Mouse (Mus musculus) heart, embryonic 11.5 days (tissue): Measurements from ENCODE around the gene Lrch4. TPM values are rescaled to one million over a fixed set of nuclear protein-coding genes. Genes with fewer than 3 reads are reported as not detected.

Experiments
- ATAC-seq: fragments of 200-750 bp; cut with Nextera tagmentation; replicated peaks from 2 replicates; pipeline ENCODE4 v1.8.0; 2017; ENCODE audit warnings: moderate library complexity; ENCODE audit not compliant: insufficient number of reproducible peaks, low FRiP score, low TSS enrichment
- H3K27ac ChIP-seq: fragments of 300-500 bp; sonication (generic); 2 replicates; pipeline ENCODE4 v1.5.1; 2014; ENCODE audit warnings: mild to moderate bottlenecking, low read depth, low read length
- H3K27me3 ChIP-seq: fragments of 300-500 bp; sonication (generic); 2 replicates; pipeline ENCODE4 v1.6.1; 2014; ENCODE audit warnings: mild to moderate bottlenecking, low read length, mixed read lengths; ENCODE audit not compliant: control insufficient read depth, insufficient read depth
- H3K36me3 ChIP-seq: fragments of 300-500 bp; sonication (generic); 2 replicates; pipeline ENCODE4 v1.6.1; 2014; ENCODE audit warnings: mild to moderate bottlenecking, low read length, moderate library complexity, mixed read lengths; ENCODE audit not compliant: control insufficient read depth, insufficient read depth
- H3K4me1 ChIP-seq: fragments of 300-500 bp; sonication (generic); 2 replicates; pipeline ENCODE4 v1.6.1; 2014; ENCODE audit warnings: low read length; ENCODE audit not compliant: control insufficient read depth, insufficient read depth
- H3K4me2 ChIP-seq: fragments of 300-500 bp; sonication (generic); 2 replicates; pipeline ENCODE4 v1.6.1; 2014; ENCODE audit warnings: mild to moderate bottlenecking, moderate library complexity
- H3K4me3 ChIP-seq: fragments of 300-500 bp; sonication (generic); 2 replicates; pipeline ENCODE4 v1.5.1; 2014; ENCODE audit warnings: low read depth, low read length
- H3K9ac ChIP-seq: fragments of 300-500 bp; sonication (generic); 2 replicates; pipeline ENCODE4 v1.6.1; 2014; ENCODE audit warnings: mild to moderate bottlenecking, low read depth, low read length, moderate library complexity
- H3K9me3 ChIP-seq: fragments of 300-500 bp; sonication (generic); replicated peaks from 2 replicates; pipeline ENCODE4 v1.6.1; 2016; ENCODE audit warnings: low read length; ENCODE audit not compliant: control insufficient read depth
- WGBS: fragments of 180-500 bp; shearing (Covaris S2); extraction: QIAGEN DNeasy Blood & Tissue Kit; methylation state at CpG from one replicate; pipeline ENCODE4 v1.1.7; 2014; ENCODE audit not compliant: insufficient replicate concordance; 5-methylcytosine and 5-hydroxymethylcytosine counted together
- polyA plus RNA-seq: library from polyadenylated mRNA; unstranded; fragments of >200 nt; fragmentation: Nextera tagmentation; extraction: Ambion mirVana; gene quantifications from 2 replicates; pipeline ENCODE4 v1.2.1, GENCODE M21; 2014

Gene Lrch4
- polyA plus RNA-seq, 1 experiment from 2014 or later: 26.0 TPM

DNA sequence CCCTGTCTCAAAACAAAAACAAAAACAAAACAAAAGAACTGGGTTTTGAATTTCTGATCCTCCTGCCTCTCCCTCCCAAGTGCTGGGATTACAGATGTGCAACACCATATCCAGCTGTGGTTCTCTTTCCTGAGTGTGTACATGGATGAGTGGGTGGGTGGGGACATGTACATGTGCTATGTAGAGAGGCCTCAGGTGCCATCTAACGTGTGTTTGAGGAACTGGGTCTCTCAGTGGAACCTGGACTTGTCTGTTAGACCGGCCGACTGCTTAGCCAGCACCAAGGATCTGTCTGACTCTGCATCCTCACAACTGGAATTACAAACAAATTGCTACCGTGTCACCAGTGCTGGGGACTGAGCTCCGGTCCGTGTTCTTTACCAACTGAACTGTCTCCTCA, 31.3 kb upstream of the Lrch4 start:
- 93% methylated on average over 6 of the region's 6 CpGs for WGBS
- H3K27me3 ChIP-seq: no peaks in the 10 kb centered on the region
- no peak overlapping the region for H3K4me3 ChIP-seq
- peaks cover 11% of the 10 kb centered on the region for H3K4me1 ChIP-seq
- H3K4me2 ChIP-seq: no peak overlapping the region
- no peak overlapping the region for H3K9ac ChIP-seq
- no peak for ATAC-seq
- no peaks in the 10 kb centered on the region for H3K9me3 ChIP-seq
- no peak overlapping the region for H3K27ac ChIP-seq
- peaks cover 2% of the 10 kb centered on the region for H3K36me3 ChIP-seq

DNA sequence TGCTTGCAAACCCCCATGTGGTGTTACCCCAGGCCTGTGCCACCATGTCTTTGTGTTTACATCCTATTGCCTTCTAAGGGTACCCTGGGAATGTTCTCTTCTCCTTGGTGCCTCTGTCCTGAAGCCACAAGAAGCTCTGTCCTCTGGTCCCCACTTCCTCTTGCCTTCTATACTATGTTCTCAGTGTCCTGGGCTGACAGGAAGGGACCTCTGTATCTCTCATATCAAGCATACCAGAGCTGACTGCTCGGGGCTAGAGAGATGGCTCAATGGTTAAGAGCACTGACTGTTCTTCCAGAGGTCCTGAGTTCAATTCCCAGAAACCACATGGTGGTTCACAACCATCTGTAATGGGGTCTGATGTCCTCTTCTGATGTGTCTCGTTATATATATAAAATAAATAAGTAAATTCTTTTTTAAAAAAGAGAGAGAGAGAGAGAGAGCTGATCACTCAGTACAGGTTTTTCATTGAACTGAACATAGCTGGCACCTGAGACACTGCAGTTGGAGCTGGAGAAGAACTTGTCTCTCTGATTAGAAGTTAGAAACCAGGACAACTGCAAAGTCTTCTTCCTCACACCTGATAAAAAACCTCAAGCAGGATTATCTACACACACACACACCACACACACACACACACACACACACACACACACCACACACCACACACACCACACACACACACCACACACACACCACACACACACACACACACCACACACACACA, 30.7 kb upstream of the Lrch4 start:
- no peak overlapping the region for H3K4me3 ChIP-seq
- H3K27ac ChIP-seq: no peak overlapping the region
- 73% methylated on average over 2 of the region's 2 CpGs for WGBS
- H3K4me1 ChIP-seq: peaks cover 11% of the 10 kb centered on the region
- H3K4me2 ChIP-seq: no peak overlapping the region
- H3K9ac ChIP-seq: no peak overlapping the region
- ATAC-seq: no peak
- H3K9me3 ChIP-seq: no peaks in the 10 kb centered on the region
- peaks cover 2% of the 10 kb centered on the region for H3K36me3 ChIP-seq
- H3K27me3 ChIP-seq: no peaks in the 10 kb centered on the region

DNA sequence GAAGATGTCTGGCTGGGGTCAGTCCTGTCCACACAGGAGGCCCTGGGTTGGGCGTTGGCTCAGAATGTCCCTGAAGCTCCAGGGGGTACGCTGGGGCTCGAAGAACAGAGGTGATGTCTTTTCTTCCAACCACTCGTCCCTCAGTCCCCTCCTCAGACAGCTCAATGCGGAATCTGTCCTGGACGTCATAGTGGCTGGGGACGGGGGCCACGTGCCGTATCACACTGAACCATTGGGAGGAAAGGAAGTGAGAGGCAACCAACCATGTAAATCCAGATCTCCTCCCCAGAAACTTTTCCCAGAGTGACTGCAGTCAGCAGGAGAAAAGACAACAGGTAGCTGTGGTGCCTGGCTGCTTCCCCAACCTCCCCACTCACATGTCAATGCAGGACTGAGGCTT, 29.3 kb upstream of the Lrch4 start:
- Histone ChIP-seq H3K36me3 (peaks cover 2% of the 10 kb centered on the region), H3K9ac (peak overlapping the region; percentile 87), H3K4me3 (peak overlapping the region; percentile 80), H3K27me3 (no peaks in the 10 kb centered on the region), H3K27ac (peak overlapping the region; percentile 22; the same call in 1 of the 2 replicates), H3K4me2 (peak overlapping the region; percentile 98), H3K4me1 (peaks cover 11% of the 10 kb centered on the region), H3K9me3 (no peaks in the 10 kb centered on the region)
- 68% methylated on average over 9 of the region's 9 CpGs for WGBS
- ATAC-seq: no peak

DNA sequence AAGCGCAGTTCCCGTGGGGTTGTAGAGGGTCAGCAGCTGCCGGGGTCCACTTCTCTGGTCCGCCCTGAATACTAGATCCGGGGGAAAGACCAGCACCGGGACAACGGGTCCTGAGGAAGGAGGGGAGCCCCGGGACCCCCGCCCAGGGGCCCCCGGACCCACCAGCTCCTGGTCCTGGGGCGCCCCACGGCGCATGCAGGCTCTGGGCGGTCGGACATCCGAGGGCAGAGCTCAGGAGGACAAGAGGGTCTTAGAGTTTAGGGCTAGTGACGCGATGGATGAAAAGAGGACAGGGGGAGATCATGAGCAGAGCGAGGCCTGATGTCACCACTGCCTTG, 28.7 kb upstream of the Lrch4 start:
- peak overlapping the region; percentile 87 for H3K9ac ChIP-seq
- H3K4me1 ChIP-seq: peaks cover 11% of the 10 kb centered on the region
- 2% methylated on average over 19 of the region's 19 CpGs for WGBS
- no peaks in the 10 kb centered on the region for H3K27me3 ChIP-seq
- peak; percentile 60 for ATAC-seq
- H3K9me3 ChIP-seq: no peaks in the 10 kb centered on the region
- H3K4me2 ChIP-seq: peak overlapping the region; percentile 98
- peak overlapping the region; percentile 22 for H3K27ac ChIP-seq
- peaks cover 6% of the 10 kb centered on the region for H3K36me3 ChIP-seq
- H3K4me3 ChIP-seq: peak overlapping the region; percentile 80

DNA sequence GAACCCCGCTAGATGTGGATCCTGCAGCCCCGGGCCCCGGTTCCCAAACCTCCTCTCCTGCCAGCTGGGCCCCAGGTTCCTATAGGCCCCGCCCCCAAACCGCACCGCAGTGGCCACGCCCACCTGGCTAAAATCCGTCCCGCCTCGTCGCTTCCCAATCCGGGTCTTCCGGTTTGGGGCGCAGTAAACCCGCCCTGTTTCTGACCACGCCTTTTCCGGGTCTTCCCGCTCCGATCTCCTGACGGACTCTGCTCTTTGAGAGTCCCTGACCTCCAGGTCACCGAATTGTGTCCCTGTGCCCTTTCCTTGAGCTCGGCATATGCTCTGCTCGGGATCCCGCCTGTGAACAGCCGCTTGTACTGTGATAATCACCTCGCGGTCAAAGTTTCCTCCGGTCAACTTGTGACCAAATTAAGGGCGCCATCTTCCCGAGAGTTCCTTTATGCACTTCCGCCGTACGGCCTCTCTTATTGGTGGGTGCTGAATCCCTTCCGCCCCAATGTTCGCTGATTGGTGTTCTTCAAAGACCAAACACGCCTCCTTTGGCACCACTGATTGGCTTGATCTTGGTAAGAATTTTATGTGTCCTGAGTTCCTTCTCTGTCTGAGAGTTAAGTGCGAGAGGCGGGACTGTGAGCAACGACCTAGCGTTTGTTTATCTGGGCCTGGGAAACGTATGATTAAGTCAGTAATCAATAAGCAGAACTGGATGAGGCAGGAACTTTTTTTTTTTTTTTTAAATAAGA, 28.1 kb upstream of the Lrch4 start, which contains the start of gene Mospd3:
Gene Mospd3, minus strand, starts transcription at position 440 of the 746 bp plus-strand sequence.
- H3K9me3 ChIP-seq: no peaks in the 10 kb centered on the region
- peaks cover 11% of the 10 kb centered on the region for H3K4me1 ChIP-seq
- H3K27ac ChIP-seq: peak within 1 kb of the TSS; percentile 86
- no peaks in the 10 kb centered on the region for H3K27me3 ChIP-seq
- peaks cover 7% of the 10 kb centered on the region for H3K36me3 ChIP-seq
- WGBS: under 1% methylated on average over 41 of the region's 41 CpGs
- peak; percentile 94 for ATAC-seq
- peak within 1 kb of the TSS; percentile 80 for H3K4me3 ChIP-seq
- H3K9ac ChIP-seq: peak within 1 kb of the TSS; percentile 87
- H3K4me2 ChIP-seq: peak within 1 kb of the TSS; percentile 98

DNA sequence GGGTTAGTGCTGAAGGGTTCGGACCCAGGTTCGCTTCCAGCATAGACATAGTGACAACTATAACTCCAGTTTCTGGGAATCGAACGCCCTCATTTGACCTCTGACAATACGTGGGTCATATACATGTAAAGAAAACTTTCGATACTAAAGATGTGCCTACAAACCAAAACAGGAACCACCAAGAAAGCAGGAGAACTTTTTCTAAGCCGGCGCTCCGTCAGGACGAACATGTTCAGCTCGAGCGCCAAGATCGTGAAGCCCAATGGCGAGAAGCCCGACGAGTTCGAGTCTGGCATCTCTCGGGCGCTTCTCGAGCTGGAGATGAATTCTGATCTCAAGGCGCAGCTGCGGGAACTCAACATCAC, 27.6 kb upstream of the Lrch4 start:
- peak overlapping the region; percentile 37; the same call in 1 of the 2 replicates for H3K27ac ChIP-seq
- ATAC-seq: no peak
- H3K4me3 ChIP-seq: peak overlapping the region; percentile 80

DNA sequence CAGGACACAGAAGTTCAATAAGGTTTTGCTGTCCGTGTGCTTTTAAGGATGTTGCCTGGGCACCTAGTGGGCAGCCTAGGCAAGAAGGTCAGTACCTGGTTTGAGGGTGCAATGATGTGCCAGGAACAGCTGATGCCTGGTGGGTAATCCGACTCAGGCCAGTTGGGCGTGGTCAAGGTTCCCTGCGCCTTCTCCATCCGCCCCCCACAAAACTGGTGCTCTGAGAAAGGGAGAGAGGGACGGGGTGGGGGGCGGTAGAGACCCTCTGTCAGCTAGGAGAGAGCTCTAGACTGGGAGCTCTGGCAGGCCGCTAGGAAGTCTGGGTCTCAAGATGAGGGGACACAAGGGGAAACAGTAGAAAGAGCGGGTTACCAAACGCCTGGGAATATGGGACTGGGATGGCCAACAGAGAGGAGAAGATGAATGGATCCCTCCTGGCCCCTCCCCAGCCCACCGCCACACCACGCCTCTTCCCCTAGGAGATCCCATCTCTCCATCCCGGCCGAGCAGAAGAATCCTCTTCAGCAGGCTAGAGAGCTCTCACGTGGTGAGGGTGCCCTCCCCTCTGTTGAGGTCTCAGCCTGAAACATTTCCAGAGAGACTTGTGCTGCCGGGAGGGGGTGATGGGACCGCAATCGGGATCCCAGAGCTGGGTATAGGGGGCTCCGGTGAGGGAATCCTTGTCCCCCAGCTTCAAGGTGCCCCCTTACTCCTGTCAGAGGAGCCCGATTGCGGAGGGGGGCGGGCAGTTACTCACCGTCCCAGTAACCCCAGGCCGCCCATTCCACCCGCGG, 20.9 kb upstream of the Lrch4 start:
- H3K9ac ChIP-seq: peak overlapping the region; percentile 35; the same call in 1 of the 2 replicates
- no peaks in the 10 kb centered on the region for H3K9me3 ChIP-seq
- ATAC-seq: no peak
- H3K4me3 ChIP-seq: peak overlapping the region; percentile 20; the same call in 1 of the 2 replicates
- peak overlapping the region; percentile 66 for H3K4me2 ChIP-seq
- H3K36me3 ChIP-seq: peaks cover 14% of the 10 kb centered on the region
- no peaks in the 10 kb centered on the region for H3K27me3 ChIP-seq
- WGBS: 16% methylated on average over 26 of the region's 26 CpGs
- peaks cover 35% of the 10 kb centered on the region for H3K4me1 ChIP-seq
- H3K27ac ChIP-seq: no peak overlapping the region

More for the DNA sequence above, 27.6 kb upstream of the Lrch4 start:
- H3K9me3 ChIP-seq: no peaks in the 10 kb centered on the region
- no peaks in the 10 kb centered on the region for H3K27me3 ChIP-seq
- peaks cover 9% of the 10 kb centered on the region for H3K36me3 ChIP-seq
- 1% methylated on average over 22 of the region's 22 CpGs for WGBS
- H3K4me2 ChIP-seq: peak overlapping the region; percentile 68
- H3K4me1 ChIP-seq: peaks cover 11% of the 10 kb centered on the region
- peak overlapping the region; percentile 68 for H3K9ac ChIP-seq

DNA sequence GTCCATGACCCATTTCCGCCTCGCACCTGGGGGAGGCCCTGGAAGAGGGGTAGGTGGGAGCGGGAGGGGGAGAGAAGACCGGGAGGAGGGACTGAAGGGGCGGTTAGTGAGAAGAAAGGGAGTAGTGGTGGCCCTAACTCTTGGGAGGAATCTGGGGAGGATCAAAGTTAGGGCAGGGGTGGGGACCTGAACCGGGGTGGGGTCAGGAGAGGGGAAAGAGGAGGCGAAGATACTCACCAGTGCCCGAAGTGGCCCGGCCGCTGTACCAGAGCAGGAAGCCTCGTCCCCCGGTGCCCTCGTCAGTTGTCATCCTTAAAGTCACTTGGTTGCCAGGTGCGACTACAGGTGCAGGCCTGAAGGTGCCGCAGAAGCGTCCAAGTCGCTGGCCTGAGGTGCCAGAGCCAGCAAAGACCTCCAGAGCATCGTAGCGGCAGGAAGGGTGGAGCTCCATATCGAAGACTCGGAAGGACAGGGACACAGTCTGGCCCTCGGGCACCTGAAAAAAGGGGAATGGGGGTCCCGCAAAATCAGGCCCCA, 20.2 kb upstream of the Lrch4 start:
- Histone ChIP-seq H3K27me3 (no peaks in the 10 kb centered on the region), H3K4me1 (peaks cover 39% of the 10 kb centered on the region), H3K36me3 (peaks cover 14% of the 10 kb centered on the region), H3K4me2 (peak overlapping the region; percentile 66), H3K9ac (peak overlapping the region; percentile 35), H3K4me3 (peak overlapping the region; percentile 20; the same call in 1 of the 2 replicates), H3K9me3 (no peaks in the 10 kb centered on the region), H3K27ac (no peak overlapping the region)
- WGBS: 19% methylated on average over 23 of the region's 23 CpGs
- no peak for ATAC-seq
